Mouse (Mus musculus) forebrain, embryonic 11.5 days (tissue): ENCODE data around the gene Rtn4ip1. TPM values are rescaled to one million over a fixed set of nuclear protein-coding genes. Genes with fewer than 3 reads are reported as not detected.

ENCODE experiments used
- ATAC-seq: fragments of 200-750 bp; cut with Nextera tagmentation; replicated peaks from 2 replicates; pipeline ENCODE4 v1.8.0; 2017; ENCODE audit warnings: moderate TSS enrichment; ENCODE audit not compliant: low FRiP score
- DNase-seq: peaks from one replicate; pipeline ENCODE4 v3.0.0-alpha.2; 2017; ENCODE audit warnings: low spot score
- H3K27ac ChIP-seq: fragments of 300-500 bp; sonication (generic); 2 replicates; pipeline ENCODE4 v1.5.1; 2014; ENCODE audit warnings: low read depth, low read length
- H3K27me3 ChIP-seq: fragments of 300-500 bp; sonication (generic); 2 replicates; pipeline ENCODE4 v1.6.1; 2014; ENCODE audit warnings: mild to moderate bottlenecking, low read length, mixed read lengths; ENCODE audit not compliant: control insufficient read depth, insufficient read depth
- H3K36me3 ChIP-seq: fragments of 300-500 bp; sonication (generic); 2 replicates; pipeline ENCODE4 v1.6.1; 2014; ENCODE audit warnings: mild to moderate bottlenecking, low read length, moderate library complexity, mixed read lengths; ENCODE audit not compliant: control insufficient read depth, insufficient read depth
- H3K4me1 ChIP-seq: fragments of 300-500 bp; sonication (generic); replicated peaks from 2 replicates; pipeline ENCODE4 v1.6.1; 2014; ENCODE audit warnings: low read length, mixed read lengths; ENCODE audit not compliant: control insufficient read depth, insufficient read depth
- H3K4me2 ChIP-seq: fragments of 300-500 bp; sonication (generic); 2 replicates; pipeline ENCODE4 v1.6.1; 2014; ENCODE audit warnings: low read depth, mild to moderate bottlenecking, low read length, moderate library complexity, mixed read lengths; ENCODE audit not compliant: severe bottlenecking
- H3K4me3 ChIP-seq: fragments of 300-500 bp; sonication (generic); 2 replicates; pipeline ENCODE4 v1.5.1; 2014; ENCODE audit warnings: low read depth, low read length
- H3K9ac ChIP-seq: fragments of 300-500 bp; sonication (generic); 2 replicates; pipeline ENCODE4 v1.6.1; 2014; ENCODE audit warnings: low read length
- H3K9me3 ChIP-seq: fragments of 300-500 bp; sonication (generic); 2 replicates; pipeline ENCODE4 v1.6.1; 2016; ENCODE audit warnings: low read length, mixed read lengths; ENCODE audit not compliant: control insufficient read depth
- WGBS: fragments of 180-500 bp; shearing (Covaris S2); extraction: QIAGEN DNeasy Blood & Tissue Kit; methylation state at CpG from one replicate; pipeline ENCODE4 v1.1.7; 2014; 5-methylcytosine and 5-hydroxymethylcytosine counted together
- polyA plus RNA-seq: library from polyadenylated mRNA; unstranded; fragments of >200 nt; fragmentation: Nextera tagmentation; extraction: Ambion mirVana; gene quantifications from 2 replicates; pipeline ENCODE4 v1.2.1, GENCODE M21; 2014

The Rtn4ip1 gene
- polyA plus RNA-seq, 1 experiment from 2014 or later = 20.7 TPM

GRCm38 (mm10) chr10:43896065-43896464 is 5.5 kb upstream of the Rtn4ip1 start:
- no peaks in the 10 kb centered on the region; the same call in 1 of the 2 replicates for H3K36me3 ChIP-seq
- H3K4me3 ChIP-seq = no peak overlapping the region
- DNase-seq (no peak), ATAC-seq (no peak)
- no peaks in the 10 kb centered on the region for H3K27me3 ChIP-seq
- no peak overlapping the region for H3K9ac ChIP-seq
- 93% methylated on average over 8 of the region's 8 CpGs for WGBS
- H3K4me2 ChIP-seq = no peak overlapping the region
- no peak overlapping the region for H3K27ac ChIP-seq
- peaks cover 2% of the 10 kb centered on the region; the same call in 1 of the 2 replicates for H3K4me1 ChIP-seq
- H3K9me3 ChIP-seq = no peaks in the 10 kb centered on the region

- ATAC-seq (no peak), DNase-seq (no peak)
- 94% methylated on average over 7 of the region's 7 CpGs for WGBS
Observed at GRCm38 (mm10) chr10:43898276-43898675, 3.3 kb upstream of the Rtn4ip1 start.

GRCm38 (mm10) chr10:43900883-43901570 is 580 bp upstream of the Rtn4ip1 start:
- no peak; the same call in 1 of the 2 replicates for ATAC-seq
- peaks cover 2% of the 10 kb centered on the region; the same call in 1 of the 2 replicates for H3K4me1 ChIP-seq

More at GRCm38 (mm10) chr10:43898276-43898675, 3.3 kb upstream of the Rtn4ip1 start:
- H3K9ac ChIP-seq = no peak overlapping the region
- H3K4me3 ChIP-seq = no peak overlapping the region
- H3K4me2 ChIP-seq = no peak overlapping the region
- H3K9me3 ChIP-seq = no peaks in the 10 kb centered on the region
- no peaks in the 10 kb centered on the region for H3K27me3 ChIP-seq
- no peak overlapping the region for H3K27ac ChIP-seq
- H3K36me3 ChIP-seq = no peaks in the 10 kb centered on the region; the same call in 1 of the 2 replicates
- H3K4me1 ChIP-seq = peaks cover 2% of the 10 kb centered on the region; the same call in 1 of the 2 replicates

GRCm38 (mm10) chr10:43904569-43904968 is 3.0 kb downstream of the Rtn4ip1 start:
- H3K4me2 ChIP-seq = no peak overlapping the region

More at GRCm38 (mm10) chr10:43900883-43901570, 580 bp upstream of the Rtn4ip1 start:
- Histone ChIP-seq H3K9ac (peak overlapping the region; percentile 84), H3K4me3 (peak overlapping the region; percentile 73), H3K27ac (no peak overlapping the region), H3K9me3 (no peaks in the 10 kb centered on the region), H3K36me3 (no peaks in the 10 kb centered on the region), H3K27me3 (no peaks in the 10 kb centered on the region), H3K4me2 (peak overlapping the region; percentile 66)
- no peak for DNase-seq
- WGBS = 7% methylated on average over 30 of the region's 30 CpGs

DNA sequence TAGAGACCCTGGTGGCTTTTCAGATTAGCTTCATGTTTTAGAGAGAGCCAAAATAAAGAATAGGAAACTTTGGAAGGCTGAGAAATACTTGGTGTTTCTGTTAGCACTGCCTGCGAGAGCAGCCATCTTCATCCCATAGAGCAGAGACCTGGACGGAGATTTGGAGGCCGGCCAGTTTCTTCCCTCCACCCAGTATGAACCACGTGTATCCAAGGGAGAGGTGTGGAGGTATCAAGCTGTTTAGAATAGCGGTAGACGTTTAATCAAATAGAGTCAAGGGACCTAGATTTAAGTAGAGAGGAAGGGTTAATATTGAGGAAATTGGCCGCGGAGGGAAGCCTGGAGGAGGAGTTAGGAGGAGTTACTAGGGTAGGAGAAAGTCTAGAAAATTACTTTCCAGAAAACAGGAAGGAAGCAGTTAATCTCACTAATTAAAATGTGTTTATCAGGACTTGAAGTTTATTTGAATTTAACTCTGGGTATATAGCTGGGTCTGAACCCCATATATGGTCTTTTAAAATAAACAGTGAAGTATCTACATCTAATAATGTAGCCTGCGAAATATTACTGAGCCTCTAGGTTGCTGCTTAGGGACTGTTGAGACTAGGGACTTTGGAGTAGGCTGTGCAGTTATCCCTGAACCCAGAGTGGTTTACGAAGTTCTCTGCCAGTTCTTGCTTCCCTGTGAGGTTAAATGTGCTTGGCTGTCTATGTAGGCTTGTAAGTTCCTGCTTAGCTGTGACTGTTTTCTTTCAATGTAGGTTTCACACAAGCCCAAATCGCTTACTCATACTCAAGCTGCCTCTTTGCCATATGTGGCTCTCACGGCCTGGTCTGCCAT is 8.6 kb downstream of the Rtn4ip1 start:
- no peak overlapping the region for H3K9ac ChIP-seq
- H3K4me2 ChIP-seq = no peak overlapping the region
- DNase-seq = no peak
- no peak for ATAC-seq
- no peaks in the 10 kb centered on the region for H3K36me3 ChIP-seq
- WGBS = 91% methylated on average over 12 of the region's 12 CpGs
- H3K4me1 ChIP-seq = no peaks in the 10 kb centered on the region
- no peak overlapping the region for H3K4me3 ChIP-seq
- H3K27ac ChIP-seq = no peak overlapping the region
- no peaks in the 10 kb centered on the region for H3K9me3 ChIP-seq
- H3K27me3 ChIP-seq = no peaks in the 10 kb centered on the region

More at GRCm38 (mm10) chr10:43904569-43904968, 3.0 kb downstream of the Rtn4ip1 start:
- Histone ChIP-seq H3K4me1 (peaks cover 2% of the 10 kb centered on the region; the same call in 1 of the 2 replicates), H3K9ac (no peak overlapping the region), H3K9me3 (no peaks in the 10 kb centered on the region), H3K27me3 (no peaks in the 10 kb centered on the region), H3K27ac (no peak overlapping the region), H3K36me3 (no peaks in the 10 kb centered on the region), H3K4me3 (no peak overlapping the region)
- DNase-seq = no peak
- ATAC-seq = no peak
- WGBS = 83% methylated on average over 1 of the region's 1 CpGs

DNA sequence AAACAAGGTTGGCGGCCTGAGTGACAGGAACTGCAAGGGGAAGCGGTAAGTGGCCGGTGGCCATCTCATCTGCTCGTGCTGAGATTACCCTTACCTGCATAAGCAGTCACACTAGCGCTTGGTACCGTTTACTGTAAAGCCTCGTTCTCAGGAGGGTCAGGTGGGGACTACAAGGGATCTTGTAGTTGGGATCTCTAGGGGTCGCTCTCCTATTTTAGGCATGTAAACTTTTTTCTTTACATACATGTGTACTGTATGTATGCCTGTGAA is 9.2 kb downstream of the Rtn4ip1 start:
- 89% methylated on average over 8 of the region's 8 CpGs for WGBS
- Histone ChIP-seq H3K9ac (no peak overlapping the region), H3K9me3 (no peaks in the 10 kb centered on the region), H3K4me2 (no peak overlapping the region), H3K4me1 (no peaks in the 10 kb centered on the region), H3K4me3 (no peak overlapping the region), H3K27ac (no peak overlapping the region), H3K36me3 (no peaks in the 10 kb centered on the region), H3K27me3 (no peaks in the 10 kb centered on the region)
- ATAC-seq (no peak), DNase-seq (no peak)

DNA sequence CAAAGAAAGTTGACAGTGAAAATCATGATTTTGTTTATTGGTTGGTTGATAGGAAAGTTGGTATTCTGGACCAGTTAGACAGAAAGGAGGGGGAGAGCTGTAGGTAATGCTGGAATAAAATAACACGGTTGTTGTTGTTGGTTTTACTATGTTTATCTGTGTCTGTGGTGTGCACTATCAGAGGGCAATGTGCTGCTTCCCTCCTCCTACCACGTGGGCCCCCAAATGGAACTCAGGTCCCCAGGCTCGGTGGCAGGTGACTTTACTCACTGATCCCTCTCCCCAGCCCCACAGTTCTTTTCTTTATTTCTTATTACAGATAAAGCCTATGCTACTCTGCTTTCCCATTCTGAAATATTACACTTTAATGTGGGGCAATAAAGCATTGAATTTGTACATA is 10.6 kb downstream of the Rtn4ip1 start:
- no peaks in the 10 kb centered on the region for H3K27me3 ChIP-seq
- H3K4me2 ChIP-seq = no peak overlapping the region
- no peaks in the 10 kb centered on the region for H3K9me3 ChIP-seq
- H3K27ac ChIP-seq = no peak overlapping the region
- H3K4me3 ChIP-seq = no peak overlapping the region
- DNase-seq (no peak), ATAC-seq (no peak)
- no peaks in the 10 kb centered on the region for H3K36me3 ChIP-seq
- H3K9ac ChIP-seq = no peak overlapping the region
- H3K4me1 ChIP-seq = no peaks in the 10 kb centered on the region
- 96% methylated on average over 3 of the region's 3 CpGs for WGBS

GRCm38 (mm10) chr10:43916181-43916580 is 14.6 kb downstream of the Rtn4ip1 start:
- no peak for DNase-seq
- no peak overlapping the region for H3K4me2 ChIP-seq
- no peak overlapping the region for H3K27ac ChIP-seq
- 83% methylated on average over 12 of the region's 12 CpGs for WGBS
- H3K4me3 ChIP-seq = no peak overlapping the region
- no peaks in the 10 kb centered on the region for H3K36me3 ChIP-seq
- no peaks in the 10 kb centered on the region for H3K4me1 ChIP-seq
- no peaks in the 10 kb centered on the region for H3K27me3 ChIP-seq
- H3K9ac ChIP-seq = no peak overlapping the region
- no peak for ATAC-seq
- H3K9me3 ChIP-seq = no peaks in the 10 kb centered on the region
